Mouse (Mus musculus): ENCODE data around the gene Mixl1. TPM values are rescaled to one million over a fixed set of nuclear protein-coding genes. Genes with fewer than 3 reads are reported as not detected.

The Mixl1 gene
- not detected in 2 replicates for total RNA-seq (2014; rRNA removed)
- 0.10 and 0.17 TPM in 2 replicates for polyA plus RNA-seq (2015; fragmentation: Nextera tagmentation; extraction: Ambion mirVana)

- no peak for TF ChIP-seq CTCF (IDR thresholded peaks at IDR 0.05)
- no peak for ATAC-seq (ENCODE audit: low FRiP score)
- WGBS, result under 1% methylated on average over 63 of the region's 79 CpGs
- no peak for DNase-seq (ENCODE audit: low spot score)
- H3K4me3 ChIP-seq (ENCODE audit: low read depth, low read length), result peak within 1 kb of the TSS; percentile 35
- H3K4me1 ChIP-seq (ENCODE audit: insufficient read depth, low read length), result peaks cover 6% of the 10 kb centered on the region; the same call in 1 of the 2 replicates
- no peaks in the 10 kb centered on the region for H3K36me3 ChIP-seq (ENCODE audit: insufficient read depth, low read length)
- H3K4me2 ChIP-seq (ENCODE audit: low read depth, low read length, poor library complexity, severe bottlenecking), result peak within 1 kb of the TSS; percentile 50
- no peaks in the 10 kb centered on the region for H3K9me3 ChIP-seq (ENCODE audit: low read length)
- H3K9ac ChIP-seq (replicated peaks; ENCODE audit: low read length, poor library complexity, severe bottlenecking), result 0 out of 2 replicates have a peak within 1 kb of the TSS, but pooled peaks have one; percentile 19
- H3K27me3 ChIP-seq (ENCODE audit: insufficient read depth, low read length), result peaks cover 28% of the 10 kb centered on the region
- no peak within 1 kb of the TSS for H3K27ac ChIP-seq (ENCODE audit: low read depth, low read length)
Measured at GRCm38 (mm10) chr1:180696626-180697352, at the start of gene Mixl1. Mixl1 (minus strand) TSS chr1:180697034.

DNA sequence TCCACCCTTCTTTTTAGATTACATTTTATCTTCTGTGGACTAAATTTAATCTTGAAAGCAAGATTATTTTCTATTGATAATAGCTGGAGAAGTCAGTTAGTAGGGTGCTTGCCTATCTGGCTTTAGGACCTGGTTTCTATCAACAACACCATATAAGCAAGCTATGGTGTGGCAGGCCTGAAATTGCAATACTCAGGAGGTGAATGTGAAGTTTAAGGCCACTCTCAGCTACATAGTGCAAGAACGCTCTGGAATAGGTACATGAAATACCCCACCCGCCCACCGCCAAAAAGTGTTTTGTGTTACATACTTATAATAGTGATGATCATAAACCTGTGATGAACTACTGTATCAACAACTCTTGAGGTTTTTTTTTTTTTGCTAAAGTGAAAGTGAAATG is 32.4 kb upstream of the Mixl1 start:
- Histone ChIP-seq H3K9ac (replicated peaks; ENCODE audit: low read length, poor library complexity, severe bottlenecking) (no peak overlapping the region), H3K27ac (ENCODE audit: low read depth, low read length) (no peak overlapping the region), H3K27me3 (ENCODE audit: insufficient read depth, low read length) (no peaks in the 10 kb centered on the region), H3K4me2 (ENCODE audit: low read depth, low read length, poor library complexity, severe bottlenecking) (no peak overlapping the region), H3K9me3 (ENCODE audit: low read length) (no peaks in the 10 kb centered on the region), H3K4me1 (ENCODE audit: insufficient read depth, low read length) (peaks cover 10% of the 10 kb centered on the region), H3K36me3 (ENCODE audit: insufficient read depth, low read length) (peaks cover under 1% of the 10 kb centered on the region; the same call in 1 of the 2 replicates), H3K4me3 (ENCODE audit: low read depth, low read length) (no peak overlapping the region)
- DNase-seq (ENCODE audit: low spot score), result no peak
- ATAC-seq (ENCODE audit: low FRiP score), result no peak
- 97% methylated on average over 3 of the region's 3 CpGs for WGBS
- no peak for TF ChIP-seq CTCF (IDR thresholded peaks at IDR 0.05)

GRCm38 (mm10) chr1:180726183-180726582 is 29.3 kb upstream of the Mixl1 start:
- ATAC-seq (ENCODE audit: low FRiP score) (peak; percentile 72), DNase-seq (ENCODE audit: low spot score) (peak; percentile 5)
- Histone ChIP-seq H3K4me3 (ENCODE audit: low read depth, low read length) (peak overlapping the region; percentile 81), H3K36me3 (ENCODE audit: insufficient read depth, low read length) (no peaks in the 10 kb centered on the region), H3K9me3 (ENCODE audit: low read length) (no peaks in the 10 kb centered on the region), H3K4me1 (ENCODE audit: insufficient read depth, low read length) (peaks cover 10% of the 10 kb centered on the region), H3K9ac (replicated peaks; ENCODE audit: low read length, poor library complexity, severe bottlenecking) (peak overlapping the region; percentile 84), H3K27ac (ENCODE audit: low read depth, low read length) (peak overlapping the region; percentile 83), H3K27me3 (ENCODE audit: insufficient read depth, low read length) (no peaks in the 10 kb centered on the region), H3K4me2 (ENCODE audit: low read depth, low read length, poor library complexity, severe bottlenecking) (peak overlapping the region; percentile 76)
- no peak for TF ChIP-seq CTCF (IDR thresholded peaks at IDR 0.05)
- WGBS, result 0% methylated on average over 33 of the region's 42 CpGs

DNA sequence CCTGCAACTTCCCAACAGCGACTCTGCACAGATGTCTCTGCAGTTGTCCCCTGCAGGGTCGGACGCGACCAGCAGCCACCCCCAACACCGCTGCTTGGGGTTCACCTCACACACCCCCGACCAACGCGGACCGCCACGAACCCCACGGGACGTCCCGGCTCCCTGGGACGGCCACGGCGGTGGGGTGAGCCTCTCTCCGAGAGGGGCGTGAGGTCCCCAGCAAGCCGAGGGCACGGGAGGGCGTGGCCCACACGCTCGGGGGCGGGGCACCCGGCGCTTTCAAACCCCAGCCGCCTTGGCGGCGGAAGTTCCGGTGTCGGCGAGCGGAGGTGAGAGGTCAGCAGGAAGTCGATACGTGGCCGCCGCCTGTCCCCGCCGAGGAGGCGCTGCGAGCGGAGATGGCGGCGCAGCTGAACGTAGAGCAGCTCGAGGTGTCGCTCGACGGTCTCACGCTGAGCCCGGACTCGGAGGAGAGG is 28.9 kb upstream of the Mixl1 start, which contains the start of gene Acbd3:
TSS of gene Acbd3 (plus strand) at position 340 of the 476 bp plus-strand sequence.
- TF ChIP-seq CTCF (IDR thresholded peaks at IDR 0.05), result peak; percentile 35
- Histone ChIP-seq H3K27me3 (ENCODE audit: insufficient read depth, low read length) (no peaks in the 10 kb centered on the region), H3K4me1 (ENCODE audit: insufficient read depth, low read length) (peaks cover 10% of the 10 kb centered on the region), H3K9me3 (ENCODE audit: low read length) (no peaks in the 10 kb centered on the region), H3K9ac (replicated peaks; ENCODE audit: low read length, poor library complexity, severe bottlenecking) (peak within 1 kb of the TSS; percentile 84), H3K4me2 (ENCODE audit: low read depth, low read length, poor library complexity, severe bottlenecking) (peak within 1 kb of the TSS; percentile 76), H3K4me3 (ENCODE audit: low read depth, low read length) (peak within 1 kb of the TSS; percentile 81), H3K27ac (ENCODE audit: low read depth, low read length) (peak within 1 kb of the TSS; percentile 83), H3K36me3 (ENCODE audit: insufficient read depth, low read length) (no peaks in the 10 kb centered on the region)
- DNase-seq (ENCODE audit: low spot score) (peak; percentile 91), ATAC-seq (ENCODE audit: low FRiP score) (peak; percentile 93)
- WGBS, result 0% methylated on average over 42 of the region's 52 CpGs

DNA sequence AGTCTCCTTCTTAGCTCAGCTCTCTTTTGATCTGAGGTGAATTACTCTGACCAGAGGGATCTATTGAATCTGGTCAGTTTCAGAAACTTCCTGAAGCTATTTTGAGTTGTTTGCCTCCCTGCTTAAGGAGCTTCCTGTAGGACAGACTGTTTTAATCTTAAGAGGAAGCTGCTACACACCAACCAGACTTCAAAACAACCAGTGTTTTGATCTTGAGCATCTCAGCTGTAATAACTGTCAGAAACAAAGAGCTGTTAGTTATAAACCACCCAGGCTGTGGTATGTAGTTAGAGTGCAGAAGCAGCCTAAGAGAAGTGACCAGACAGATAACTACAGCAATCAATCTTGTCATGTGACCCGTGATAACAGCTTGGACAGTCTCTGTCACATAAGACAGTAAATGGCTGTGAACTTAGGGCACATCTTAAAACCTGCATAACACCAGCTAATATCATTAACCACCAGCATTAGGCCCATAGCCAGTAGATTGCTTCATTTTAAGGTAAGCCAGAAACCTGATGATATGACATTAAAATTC is 26.9 kb upstream of the Mixl1 start:
- H3K36me3 ChIP-seq (ENCODE audit: insufficient read depth, low read length), result no peaks in the 10 kb centered on the region
- no peak for TF ChIP-seq CTCF (IDR thresholded peaks at IDR 0.05)
- 79% methylated on average over 1 of the region's 1 CpGs for WGBS
- H3K4me3 ChIP-seq (ENCODE audit: low read depth, low read length), result no peak overlapping the region
- H3K27ac ChIP-seq (ENCODE audit: low read depth, low read length), result no peak overlapping the region
- DNase-seq (ENCODE audit: low spot score) (no peak), ATAC-seq (ENCODE audit: low FRiP score) (no peak)
- no peak overlapping the region for H3K4me2 ChIP-seq (ENCODE audit: low read depth, low read length, poor library complexity, severe bottlenecking)
- peaks cover 10% of the 10 kb centered on the region for H3K4me1 ChIP-seq (ENCODE audit: insufficient read depth, low read length)
- no peaks in the 10 kb centered on the region for H3K9me3 ChIP-seq (ENCODE audit: low read length)
- H3K27me3 ChIP-seq (ENCODE audit: insufficient read depth, low read length), result no peaks in the 10 kb centered on the region
- H3K9ac ChIP-seq (replicated peaks; ENCODE audit: low read length, poor library complexity, severe bottlenecking), result no peak overlapping the region

DNA sequence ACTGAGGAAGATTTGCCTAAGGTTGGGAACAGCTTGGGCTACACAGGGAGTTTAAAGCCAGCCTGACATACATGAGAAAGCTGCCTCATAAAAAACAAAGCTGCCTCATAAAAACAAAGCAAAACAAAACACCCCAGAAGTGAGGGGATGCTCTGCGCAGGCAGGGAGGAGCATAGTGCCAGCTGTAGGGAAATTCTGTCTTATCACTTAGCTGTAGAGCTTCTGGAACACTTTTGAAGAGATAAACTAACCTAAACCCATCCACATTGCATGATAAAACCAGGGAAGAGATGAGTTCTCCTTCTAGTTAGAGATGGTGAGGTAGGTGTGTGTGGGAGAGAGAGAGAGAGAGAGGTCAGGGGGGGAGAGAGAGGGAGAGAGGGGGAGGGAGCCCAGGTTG is 25.8 kb upstream of the Mixl1 start:
- WGBS, result 50% methylated on average over 1 of the region's 1 CpGs
- peaks cover 6% of the 10 kb centered on the region; the same call in 1 of the 2 replicates for H3K4me1 ChIP-seq (ENCODE audit: insufficient read depth, low read length)
- no peak for TF ChIP-seq CTCF (IDR thresholded peaks at IDR 0.05)

More for the DNA sequence above, 25.8 kb upstream of the Mixl1 start:
- Histone ChIP-seq H3K4me2 (ENCODE audit: low read depth, low read length, poor library complexity, severe bottlenecking) (no peak overlapping the region), H3K9me3 (ENCODE audit: low read length) (no peaks in the 10 kb centered on the region), H3K27me3 (ENCODE audit: insufficient read depth, low read length) (no peaks in the 10 kb centered on the region), H3K4me3 (ENCODE audit: low read depth, low read length) (no peak overlapping the region), H3K9ac (replicated peaks; ENCODE audit: low read length, poor library complexity, severe bottlenecking) (no peak overlapping the region), H3K36me3 (ENCODE audit: insufficient read depth, low read length) (no peaks in the 10 kb centered on the region), H3K27ac (ENCODE audit: low read depth, low read length) (no peak overlapping the region)
- ATAC-seq (ENCODE audit: low FRiP score), result no peak
- no peak for DNase-seq (ENCODE audit: low spot score)

All from midbrain, postnatal 0 days (tissue).